Mouse (Mus musculus) midbrain, embryonic 11.5 days (tissue): ENCODE results near the gene Clcn3. TPM values are rescaled to one million over a fixed set of nuclear protein-coding genes. Genes with fewer than 3 reads are reported as not detected.

Experiments used
- ATAC-seq: fragments of 200-750 bp; cut with Nextera tagmentation; 2 replicates; pipeline ENCODE4 v1.8.0; 2017; ENCODE audit warnings: moderate TSS enrichment, moderate library complexity; ENCODE audit not compliant: low FRiP score
- DNase-seq: peaks from one replicate; pipeline ENCODE4 v3.0.0; 2015; ENCODE audit warnings: low spot score; ENCODE audit errors: missing footprints
- H3K27ac ChIP-seq: fragments of 300-500 bp; sonication (generic); 2 replicates; pipeline ENCODE4 v1.5.1; 2014; ENCODE audit warnings: low read depth, low read length
- H3K27me3 ChIP-seq: fragments of 300-500 bp; sonication (generic); 2 replicates; pipeline ENCODE4 v1.6.1; 2014; ENCODE audit warnings: mild to moderate bottlenecking, low read length, moderate library complexity, mixed read lengths; ENCODE audit not compliant: control insufficient read depth, insufficient read depth
- H3K36me3 ChIP-seq: fragments of 300-500 bp; sonication (generic); 2 replicates; pipeline ENCODE4 v1.6.1; 2014; ENCODE audit warnings: mild to moderate bottlenecking, low read length, moderate library complexity, mixed read lengths; ENCODE audit not compliant: control insufficient read depth, insufficient read depth
- H3K4me1 ChIP-seq: fragments of 300-500 bp; sonication (generic); 2 replicates; pipeline ENCODE4 v1.6.1; 2014; ENCODE audit warnings: low read length; ENCODE audit not compliant: control insufficient read depth, insufficient read depth
- H3K4me2 ChIP-seq: fragments of 300-500 bp; sonication (generic); 2 replicates; pipeline ENCODE4 v1.6.1; 2014; ENCODE audit warnings: mild to moderate bottlenecking, moderate library complexity
- H3K4me3 ChIP-seq: fragments of 300-500 bp; sonication (generic); 2 replicates; pipeline ENCODE4 v1.5.1; 2014; ENCODE audit warnings: low read depth, low read length
- H3K9ac ChIP-seq: fragments of 300-500 bp; sonication (generic); 2 replicates; pipeline ENCODE4 v1.6.1; 2014; ENCODE audit warnings: low read length
- H3K9me3 ChIP-seq: fragments of 300-500 bp; sonication (generic); 2 replicates; pipeline ENCODE4 v1.6.1; 2016; ENCODE audit warnings: low read length; ENCODE audit not compliant: control insufficient read depth
- WGBS: fragments of 180-500 bp; shearing (Covaris S2); extraction: QIAGEN DNeasy Blood & Tissue Kit; methylation state at CpG from one replicate; pipeline ENCODE4 v1.1.7; 2014; 5-methylcytosine and 5-hydroxymethylcytosine counted together
- polyA plus RNA-seq: library from polyadenylated mRNA; unstranded; fragments of >200 nt; fragmentation: Nextera tagmentation; extraction: Ambion mirVana; gene quantifications from 2 replicates; pipeline ENCODE4 v1.2.1, GENCODE M21; 2014

Gene Clcn3
- polyA plus RNA-seq, 1 experiment from 2014 or later, result 38.6 TPM

GRCm38 (mm10) chr8:60978496-60978895 lies 4.6 kb downstream of the Clcn3 start:
- DNase-seq, result no peak
- Histone ChIP-seq H3K27ac (no peak overlapping the region), H3K4me3 (no peak overlapping the region), H3K4me1 (peaks cover 3% of the 10 kb centered on the region; the same call in 1 of the 2 replicates), H3K9me3 (no peaks in the 10 kb centered on the region), H3K27me3 (no peaks in the 10 kb centered on the region), H3K9ac (no peak overlapping the region), H3K36me3 (no peaks in the 10 kb centered on the region), H3K4me2 (no peak overlapping the region)
- no peak for ATAC-seq
- 86% methylated on average over 5 of the region's 5 CpGs for WGBS

- Histone ChIP-seq H3K4me3 (no peak overlapping the region), H3K4me2 (no peak overlapping the region), H3K36me3 (no peaks in the 10 kb centered on the region), H3K27me3 (no peaks in the 10 kb centered on the region), H3K4me1 (no peaks in the 10 kb centered on the region), H3K9ac (no peak overlapping the region), H3K27ac (no peak overlapping the region), H3K9me3 (no peaks in the 10 kb centered on the region)
- ATAC-seq (no peak), DNase-seq (no peak)
- WGBS, result 85% methylated on average over 9 of the region's 9 CpGs
Measured at GRCm38 (mm10) chr8:60976818-60977217, 6.3 kb downstream of the Clcn3 start.

GRCm38 (mm10) chr8:60974837-60975236 lies 8.3 kb downstream of the Clcn3 start:
- Histone ChIP-seq H3K4me3 (no peak overlapping the region), H3K9me3 (no peaks in the 10 kb centered on the region), H3K4me2 (no peak overlapping the region), H3K27ac (no peak overlapping the region), H3K4me1 (no peaks in the 10 kb centered on the region), H3K36me3 (no peaks in the 10 kb centered on the region), H3K27me3 (no peaks in the 10 kb centered on the region), H3K9ac (no peak overlapping the region)
- ATAC-seq (no peak), DNase-seq (no peak)
- WGBS, result 92% methylated on average over 2 of the region's 2 CpGs

- no peaks in the 10 kb centered on the region for H3K9me3 ChIP-seq
- H3K9ac ChIP-seq, result no peak overlapping the region
- no peak for ATAC-seq
- H3K36me3 ChIP-seq, result no peaks in the 10 kb centered on the region
- DNase-seq, result no peak
- H3K4me1 ChIP-seq, result no peaks in the 10 kb centered on the region
- H3K27me3 ChIP-seq, result no peaks in the 10 kb centered on the region
- no peak overlapping the region for H3K4me2 ChIP-seq
- no peak overlapping the region for H3K27ac ChIP-seq
- WGBS, result 91% methylated on average over 2 of the region's 2 CpGs
- no peak overlapping the region for H3K4me3 ChIP-seq
Measured at GRCm38 (mm10) chr8:60973448-60973847, 9.7 kb downstream of the Clcn3 start.

- Histone ChIP-seq H3K9ac (no peak overlapping the region), H3K36me3 (no peaks in the 10 kb centered on the region)
- 83% methylated on average over 4 of the region's 4 CpGs for WGBS
Measured at GRCm38 (mm10) chr8:60971808-60972207, 11.3 kb downstream of the Clcn3 start.

GRCm38 (mm10) chr8:60969091-60969490 lies 14.0 kb downstream of the Clcn3 start:
- Histone ChIP-seq H3K4me2 (no peak overlapping the region), H3K9ac (no peak overlapping the region), H3K27ac (no peak overlapping the region), H3K27me3 (no peaks in the 10 kb centered on the region), H3K4me1 (no peaks in the 10 kb centered on the region), H3K36me3 (no peaks in the 10 kb centered on the region), H3K9me3 (no peaks in the 10 kb centered on the region), H3K4me3 (no peak overlapping the region)
- WGBS, result 51% methylated on average over 2 of the region's 2 CpGs
- DNase-seq (no peak), ATAC-seq (no peak)

More at GRCm38 (mm10) chr8:60971808-60972207, 11.3 kb downstream of the Clcn3 start:
- Histone ChIP-seq H3K27ac (no peak overlapping the region), H3K4me3 (no peak overlapping the region), H3K9me3 (no peaks in the 10 kb centered on the region), H3K27me3 (no peaks in the 10 kb centered on the region), H3K4me2 (no peak overlapping the region), H3K4me1 (no peaks in the 10 kb centered on the region)
- no peak for ATAC-seq
- no peak for DNase-seq

- DNase-seq, result no peak
Measured at GRCm38 (mm10) chr8:60965741-60966140, 17.4 kb downstream of the Clcn3 start.

GRCm38 (mm10) chr8:60965306-60965705 lies 17.8 kb downstream of the Clcn3 start:
- Histone ChIP-seq H3K9ac (no peak overlapping the region), H3K27me3 (no peaks in the 10 kb centered on the region), H3K4me3 (no peak overlapping the region)

More at GRCm38 (mm10) chr8:60965741-60966140, 17.4 kb downstream of the Clcn3 start:
- Histone ChIP-seq H3K9ac (no peak overlapping the region), H3K36me3 (no peaks in the 10 kb centered on the region), H3K27me3 (no peaks in the 10 kb centered on the region), H3K4me3 (no peak overlapping the region), H3K4me2 (no peak overlapping the region), H3K9me3 (no peaks in the 10 kb centered on the region), H3K4me1 (no peaks in the 10 kb centered on the region), H3K27ac (no peak overlapping the region)
- WGBS, result 82% methylated on average over 3 of the region's 3 CpGs
- ATAC-seq, result no peak

GRCm38 (mm10) chr8:60964518-60964917 lies 18.6 kb downstream of the Clcn3 start:
- WGBS, result 91% methylated on average over 4 of the region's 4 CpGs
- Histone ChIP-seq H3K4me2 (no peak overlapping the region), H3K27ac (no peak overlapping the region), H3K4me1 (no peaks in the 10 kb centered on the region), H3K9me3 (no peaks in the 10 kb centered on the region), H3K4me3 (no peak overlapping the region), H3K36me3 (no peaks in the 10 kb centered on the region), H3K9ac (no peak overlapping the region), H3K27me3 (no peaks in the 10 kb centered on the region)
- DNase-seq (no peak), ATAC-seq (no peak)

More at GRCm38 (mm10) chr8:60965306-60965705, 17.8 kb downstream of the Clcn3 start:
- ATAC-seq, result no peak
- H3K27ac ChIP-seq, result no peak overlapping the region
- no peaks in the 10 kb centered on the region for H3K9me3 ChIP-seq
- no peak for DNase-seq
- H3K4me2 ChIP-seq, result no peak overlapping the region
- WGBS, result 68% methylated on average over 6 of the region's 6 CpGs
- no peaks in the 10 kb centered on the region for H3K36me3 ChIP-seq
- no peaks in the 10 kb centered on the region for H3K4me1 ChIP-seq

- Histone ChIP-seq H3K4me1 (no peaks in the 10 kb centered on the region), H3K27me3 (no peaks in the 10 kb centered on the region), H3K4me3 (no peak overlapping the region), H3K4me2 (no peak overlapping the region), H3K36me3 (no peaks in the 10 kb centered on the region), H3K27ac (no peak overlapping the region), H3K9me3 (no peaks in the 10 kb centered on the region), H3K9ac (no peak overlapping the region)
- DNase-seq (no peak), ATAC-seq (no peak)
- 73% methylated on average over 2 of the region's 2 CpGs for WGBS
Measured at GRCm38 (mm10) chr8:60963931-60964330, 19.2 kb downstream of the Clcn3 start.
